Mouse (Mus musculus): ENCODE results near the gene Rtn4rl1.

- TF ChIP-seq CTCF (IDR thresholded peaks at IDR 0.05; ENCODE audit: borderline replicate concordance, insufficient read depth, low read depth, low read length) (no peak), POLR2A (IDR thresholded peaks at IDR 0.05; ENCODE audit: borderline replicate concordance, insufficient read depth, low read length) (no peak)
Observed at GRCm38 (mm10) chr11:75278115-75278514, 84.5 kb downstream of the Rtn4rl1 start.

Data from cerebellum, adult 2 months (tissue).